Mouse (Mus musculus): ENCODE measurements around the gene Atxn7l3.

GRCm38 (mm10) chr11:102299839-102300238 lies 3.4 kb upstream of the Atxn7l3 start:
- TF ChIP-seq CTCF (IDR thresholded peaks at IDR 0.05; ENCODE audit: extremely low read depth, insufficient read length, insufficient replicate concordance, low read depth, low read length) (no peak; the same call in 1 of the 2 replicates), POLR2A (IDR thresholded peaks at IDR 0.05; ENCODE audit: low read depth, low read length) (no peak)

Data from small intestine, adult 2 months (tissue).